Comparison of ENCODE assay signal across 17 mouse cellular contexts in genomic region chr11:52924196-52924595, GRCm38 (mm10).
DNase-seq lines count a peak whose midpoint lies in the region; ATAC-seq and TF ChIP-seq lines count a peak whose summit lies in the region.
"Had no signal": no experiment of that assay in that cellular context is flagged by ENCODE, and none has a peak within 500 bp of the region (broad histone marks: within the 10 kb centered on the region; RNA-seq: fewer than 3 reads in every experiment).

No protein-coding gene starts in this region.

- H3K4me2 ChIP-seq in lung, postnatal 0 days (replicated peaks; ENCODE audit: low read depth, low read length) = no peak overlapping the region
- H3K4me2 ChIP-seq in hindbrain, embryonic 14.5 days (replicated peaks) = no peak overlapping the region
- H3K4me2 ChIP-seq: embryonic facial prominence, embryonic 12.5 days; forebrain, embryonic 13.5 days; heart, embryonic 12.5 days; hindbrain, embryonic 15.5 days had no signal

- H3K27ac ChIP-seq in lung, postnatal 0 days (ENCODE audit: low read length) = no peak overlapping the region
- no peak overlapping the region for H3K27ac ChIP-seq in hindbrain, embryonic 14.5 days
- H3K27ac ChIP-seq: embryonic facial prominence, embryonic 12.5 days; forebrain, embryonic 13.5 days; hindbrain, embryonic 10.5 days; hindbrain, embryonic 15.5 days had no signal

- WGBS in lung, postnatal 0 days = 39% methylated on average over 2 of the region's 2 CpGs
- WGBS in hindbrain, embryonic 14.5 days = 84% methylated on average over 2 of the region's 2 CpGs

- 0 out of 2 replicates have a peak, but pooled peaks have one; percentile 10 for ATAC-seq in frontal cortex, adult (ENCODE audit: low TSS enrichment)
- ATAC-seq in lung, postnatal 0 days = no peak
- ATAC-seq in hindbrain, embryonic 14.5 days (ENCODE audit: low FRiP score) = no peak
- ATAC-seq: forebrain, embryonic 13.5 days had no signal

- no peaks in the 10 kb centered on the region for H3K4me1 ChIP-seq in lung, postnatal 0 days (ENCODE audit: insufficient read depth, low read depth, low read length)
- peaks cover 4% of the 10 kb centered on the region; the same call in 1 of the 2 replicates for H3K4me1 ChIP-seq in hindbrain, embryonic 14.5 days (replicated peaks; ENCODE audit: control insufficient read depth, insufficient read depth, low read length)

- DNase-seq in frontal cortex, postnatal 14 days (ENCODE audit: low spot score in 2 of 2) = no peak
- DNase-seq in lung, postnatal 0 days (ENCODE audit: low spot score) = peak; percentile 6
- no peak for DNase-seq in lung, postnatal 4 days
- peak; percentile 75 for DNase-seq in layer of hippocampus, adult 9-11 months
- DNase-seq in hindbrain, embryonic 14.5 days (ENCODE audit: low spot score) = no peak
- DNase-seq in gastrocnemius, postnatal 25 days = no peak
- DNase-seq: adrenal gland, postnatal 10 days; cerebellum, adult 11-12 months; cerebellum, adult 9-10 months; cerebellum, postnatal 25 days; gastrocnemius, postnatal 14 days had no signal

- H3K27me3 ChIP-seq in lung, postnatal 0 days (replicated peaks; ENCODE audit: insufficient read depth, low read length) = no peaks in the 10 kb centered on the region
- H3K27me3 ChIP-seq in hindbrain, embryonic 14.5 days (ENCODE audit: control insufficient read depth, insufficient read depth, low read length) = no peaks in the 10 kb centered on the region
- H3K27me3 ChIP-seq: embryonic facial prominence, embryonic 12.5 days; forebrain, embryonic 13.5 days; heart, embryonic 12.5 days; hindbrain, embryonic 15.5 days had no signal

- no peaks in the 10 kb centered on the region for H3K36me3 ChIP-seq in lung, postnatal 0 days (ENCODE audit: insufficient read depth, low read length)
- H3K36me3 ChIP-seq in hindbrain, embryonic 14.5 days (replicated peaks; ENCODE audit: control insufficient read depth, insufficient read depth) = no peaks in the 10 kb centered on the region
- H3K36me3 ChIP-seq: embryonic facial prominence, embryonic 12.5 days; heart, embryonic 12.5 days; hindbrain, embryonic 10.5 days; hindbrain, embryonic 15.5 days had no signal

- H3K9ac ChIP-seq in lung, postnatal 0 days (replicated peaks; ENCODE audit: low read depth) = no peak overlapping the region
- no peak overlapping the region for H3K9ac ChIP-seq in hindbrain, embryonic 14.5 days
- H3K9ac ChIP-seq: embryonic facial prominence, embryonic 12.5 days; forebrain, embryonic 13.5 days; heart, embryonic 12.5 days; hindbrain, embryonic 15.5 days had no signal

- TF ChIP-seq EP300 in lung, postnatal 0 days (IDR thresholded peaks at IDR 0.05) = no peak

- H3K9me3 ChIP-seq in lung, postnatal 0 days (ENCODE audit: low read length) = no peaks in the 10 kb centered on the region
- no peaks in the 10 kb centered on the region for H3K9me3 ChIP-seq in hindbrain, embryonic 14.5 days (ENCODE audit: control insufficient read depth, low read length)
- H3K9me3 ChIP-seq: embryonic facial prominence, embryonic 12.5 days; forebrain, embryonic 13.5 days; heart, embryonic 12.5 days; hindbrain, embryonic 10.5 days; hindbrain, embryonic 15.5 days had no signal

- no peak overlapping the region for H3K4me3 ChIP-seq in lung, postnatal 0 days (ENCODE audit: low read depth, low read length)
- H3K4me3 ChIP-seq in hindbrain, embryonic 14.5 days (replicated peaks; ENCODE audit: low read length) = no peak overlapping the region
- H3K4me3 ChIP-seq: embryonic facial prominence, embryonic 12.5 days; forebrain, embryonic 13.5 days; heart, embryonic 12.5 days; hindbrain, embryonic 10.5 days; hindbrain, embryonic 15.5 days had no signal

- TF ChIP-seq CTCF in lung, postnatal 0 days (IDR thresholded peaks at IDR 0.05) = no peak

Comparison
In these comparisons a context has a peak if more than half of its experiments do, and no peak if none do; other contexts are left out.
1. DNase-seq: peak in lung, postnatal 0 days (single experiment) and layer of hippocampus, adult 9-11 months (single experiment); none in frontal cortex, postnatal 14 days (0 of 2), lung, postnatal 4 days (0 of 2), hindbrain, embryonic 14.5 days (single experiment) and gastrocnemius, postnatal 25 days (single experiment).